ENCODE assay signal across 7 mouse cellular contexts in genomic region chr17:16951092-16952016, GRCm38 (mm10).
DNase-seq lines count a peak whose midpoint lies in the region; ATAC-seq and TF ChIP-seq lines count a peak whose summit lies in the region.
"Not testable (repeated sequence)": the region's sequence is repeated elsewhere in the genome, so short reads cannot be mapped to it uniquely, and the experiment has no call there.

No protein-coding gene starts in this region.

- not testable (repeated sequence) for H3K27me3 ChIP-seq in embryonic facial prominence, embryonic 10.5 days (replicated peaks; ENCODE audit: low read depth, poor library complexity, severe bottlenecking); intestine, postnatal 0 days (replicated peaks; ENCODE audit: control insufficient read depth, insufficient read depth, low read length); midbrain, embryonic 12.5 days; small intestine, adult 2 months (ENCODE audit: control insufficient read depth, insufficient read depth, low read length)

- peak; percentile 21; the same call in 1 of the 2 replicates for TF ChIP-seq CTCF in intestine, postnatal 0 days (IDR thresholded peaks at IDR 0.05; ENCODE audit: low read depth)
- not testable (repeated sequence) for TF ChIP-seq CTCF in small intestine, adult 2 months (IDR thresholded peaks at IDR 0.05; ENCODE audit: extremely low read depth, insufficient read length, insufficient replicate concordance, low read depth, low read length)

- peak overlapping the region; percentile 60 for H3K4me3 ChIP-seq in embryonic facial prominence, embryonic 10.5 days
- H3K4me3 ChIP-seq in intestine, postnatal 0 days (ENCODE audit: low read depth, low read length): peak overlapping the region; percentile 50
- H3K4me3 ChIP-seq in midbrain, embryonic 12.5 days: peak overlapping the region; percentile 52
- peak overlapping the region; percentile 63 for H3K4me3 ChIP-seq in small intestine, adult 2 months (ENCODE audit: low read depth, low read length)

- WGBS in embryonic facial prominence, embryonic 10.5 days: 2% methylated on average over 25 of the region's 26 CpGs
- 2% methylated on average over 22 of the region's 26 CpGs for WGBS in intestine, postnatal 0 days
- 3% methylated on average over 22 of the region's 26 CpGs for WGBS in midbrain, embryonic 12.5 days
- WGBS in small intestine, adult 2 months: under 1% methylated on average over 23 of the region's 26 CpGs

- peak overlapping the region; percentile 48 for H3K4me2 ChIP-seq in intestine, postnatal 0 days (replicated peaks; ENCODE audit: low read depth)
- H3K4me2 ChIP-seq in midbrain, embryonic 12.5 days (replicated peaks): peak overlapping the region; percentile 34

- TF ChIP-seq POLR2A in small intestine, adult 2 months (IDR thresholded peaks at IDR 0.05; ENCODE audit: low read depth, low read length): not testable (repeated sequence)

- intact Hi-C loops in left cerebral cortex, postnatal 4 days (cut with DNase I): not testable (repeated sequence)

- not testable (repeated sequence) for H3K9me3 ChIP-seq in embryonic facial prominence, embryonic 10.5 days; intestine, postnatal 0 days (ENCODE audit: control insufficient read depth); midbrain, embryonic 12.5 days

- peak overlapping the region; percentile 34; the same call in 1 of the 2 replicates for H3K9ac ChIP-seq in intestine, postnatal 0 days (ENCODE audit: low read depth, low read length)
- H3K9ac ChIP-seq in midbrain, embryonic 12.5 days (replicated peaks): 0 out of 2 replicates have a peak overlapping the region, but pooled peaks have one; percentile 31

- ATAC-seq in intestine, postnatal 0 days: peak; percentile 100
- peak; percentile 100 for ATAC-seq in midbrain, embryonic 12.5 days (ENCODE audit: low FRiP score, low read depth)

- not testable (repeated sequence) for H3K4me1 ChIP-seq in embryonic facial prominence, embryonic 10.5 days; intestine, postnatal 0 days (replicated peaks; ENCODE audit: control insufficient read depth, insufficient read depth, low read length); midbrain, embryonic 12.5 days; small intestine, adult 2 months (ENCODE audit: control insufficient read depth, insufficient read depth, insufficient read length, low read length)

- DNase-seq in adrenal gland, postnatal 10 days: peak; percentile 90
- peak; percentile 88 for DNase-seq in embryonic facial prominence, embryonic 10.5 days (ENCODE audit: low spot score)
- peak; percentile 74 for DNase-seq in gonadal fat pad, adult 2 months (ENCODE audit: low read depth)
- DNase-seq in left cerebral cortex, postnatal 4 days: peak; percentile 84

- H3K27ac ChIP-seq in embryonic facial prominence, embryonic 10.5 days (replicated peaks): peak overlapping the region; percentile 79
- H3K27ac ChIP-seq in intestine, postnatal 0 days (ENCODE audit: low read depth, low read length): not testable (repeated sequence)
- 0 out of 2 replicates have a peak overlapping the region, but pooled peaks have one; percentile 49 for H3K27ac ChIP-seq in midbrain, embryonic 12.5 days (replicated peaks)
- peak overlapping the region; percentile 44 for H3K27ac ChIP-seq in small intestine, adult 2 months (ENCODE audit: insufficient read depth, low read depth, low read length)

- not testable (repeated sequence) for H3K36me3 ChIP-seq in embryonic facial prominence, embryonic 10.5 days (replicated peaks); intestine, postnatal 0 days (ENCODE audit: control insufficient read depth, insufficient read depth); midbrain, embryonic 12.5 days; small intestine, adult 2 months (ENCODE audit: control insufficient read depth, insufficient read depth, low read length)
